Mouse (Mus musculus) heart, embryonic 11.5 days (tissue): ENCODE measurements around the gene Gm49392. TPM values are rescaled to one million over a fixed set of nuclear protein-coding genes. Genes with fewer than 3 reads are reported as not detected.
A peak's percentile ranks its signal among the peaks of the same experiment; 100 is the strongest.
"Not testable (repeated sequence)": the region's sequence is repeated elsewhere in the genome, so short reads cannot be mapped to it uniquely, and the experiment has no call there.

ENCODE experiments used
- ATAC-seq: fragments of 200-750 bp; cut with Nextera tagmentation; replicated peaks from 2 replicates; pipeline ENCODE4 v1.8.0; 2017; ENCODE audit warnings: moderate library complexity; ENCODE audit not compliant: insufficient number of reproducible peaks, low FRiP score, low TSS enrichment
- H3K27ac ChIP-seq: fragments of 300-500 bp; sonication (generic); 2 replicates; pipeline ENCODE4 v1.5.1; 2014; ENCODE audit warnings: mild to moderate bottlenecking, low read depth, low read length
- H3K27me3 ChIP-seq: fragments of 300-500 bp; sonication (generic); 2 replicates; pipeline ENCODE4 v1.6.1; 2014; ENCODE audit warnings: mild to moderate bottlenecking, low read length, mixed read lengths; ENCODE audit not compliant: control insufficient read depth, insufficient read depth
- H3K36me3 ChIP-seq: fragments of 300-500 bp; sonication (generic); 2 replicates; pipeline ENCODE4 v1.6.1; 2014; ENCODE audit warnings: mild to moderate bottlenecking, low read length, moderate library complexity, mixed read lengths; ENCODE audit not compliant: control insufficient read depth, insufficient read depth
- H3K4me1 ChIP-seq: fragments of 300-500 bp; sonication (generic); 2 replicates; pipeline ENCODE4 v1.6.1; 2014; ENCODE audit warnings: low read length; ENCODE audit not compliant: control insufficient read depth, insufficient read depth
- H3K4me2 ChIP-seq: fragments of 300-500 bp; sonication (generic); 2 replicates; pipeline ENCODE4 v1.6.1; 2014; ENCODE audit warnings: mild to moderate bottlenecking, moderate library complexity
- H3K4me3 ChIP-seq: fragments of 300-500 bp; sonication (generic); 2 replicates; pipeline ENCODE4 v1.5.1; 2014; ENCODE audit warnings: low read depth, low read length
- H3K9ac ChIP-seq: fragments of 300-500 bp; sonication (generic); 2 replicates; pipeline ENCODE4 v1.6.1; 2014; ENCODE audit warnings: mild to moderate bottlenecking, low read depth, low read length, moderate library complexity
- H3K9me3 ChIP-seq: fragments of 300-500 bp; sonication (generic); replicated peaks from 2 replicates; pipeline ENCODE4 v1.6.1; 2016; ENCODE audit warnings: low read length; ENCODE audit not compliant: control insufficient read depth
- WGBS: fragments of 180-500 bp; shearing (Covaris S2); extraction: QIAGEN DNeasy Blood & Tissue Kit; methylation state at CpG from one replicate; pipeline ENCODE4 v1.1.7; 2014; ENCODE audit not compliant: insufficient replicate concordance; 5-methylcytosine and 5-hydroxymethylcytosine counted together
- polyA plus RNA-seq: library from polyadenylated mRNA; unstranded; fragments of >200 nt; fragmentation: Nextera tagmentation; extraction: Ambion mirVana; gene quantifications from 2 replicates; pipeline ENCODE4 v1.2.1, GENCODE M21; 2014

Gm49392 gene
- 0.48 and 0.49 TPM in 2 replicates for polyA plus RNA-seq

DNA sequence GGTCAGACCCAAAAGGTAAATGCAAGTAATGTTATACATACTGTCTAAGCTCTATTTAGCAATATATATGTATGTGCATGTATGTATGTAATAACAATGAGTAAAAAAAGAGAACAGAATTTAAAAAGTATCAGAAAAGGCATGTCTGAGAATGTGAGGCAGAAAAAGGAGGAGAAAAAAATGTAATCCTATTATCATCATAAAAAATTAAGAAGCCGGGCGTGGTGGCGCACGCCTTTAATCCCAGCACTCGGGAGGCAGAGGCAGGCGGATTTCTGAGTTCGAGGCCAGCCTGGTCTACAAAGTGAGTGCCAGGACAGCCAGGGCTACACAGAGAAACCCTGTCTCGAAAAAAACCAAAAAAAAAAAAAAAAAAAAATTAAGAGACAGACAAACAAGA lies at the start of gene Gm49392:
TSS of gene Gm49392 (minus strand) at position 101 of the 400 bp plus-strand sequence.
- not testable (repeated sequence) for H3K27me3 ChIP-seq, H3K9me3 ChIP-seq, H3K9ac ChIP-seq, ATAC-seq, H3K36me3 ChIP-seq, H3K4me3 ChIP-seq, H3K4me1 ChIP-seq, H3K4me2 ChIP-seq
- WGBS = 97% methylated on average over 4 of the region's 8 CpGs
- peak within 1 kb of the TSS; percentile 29 for H3K27ac ChIP-seq

DNA sequence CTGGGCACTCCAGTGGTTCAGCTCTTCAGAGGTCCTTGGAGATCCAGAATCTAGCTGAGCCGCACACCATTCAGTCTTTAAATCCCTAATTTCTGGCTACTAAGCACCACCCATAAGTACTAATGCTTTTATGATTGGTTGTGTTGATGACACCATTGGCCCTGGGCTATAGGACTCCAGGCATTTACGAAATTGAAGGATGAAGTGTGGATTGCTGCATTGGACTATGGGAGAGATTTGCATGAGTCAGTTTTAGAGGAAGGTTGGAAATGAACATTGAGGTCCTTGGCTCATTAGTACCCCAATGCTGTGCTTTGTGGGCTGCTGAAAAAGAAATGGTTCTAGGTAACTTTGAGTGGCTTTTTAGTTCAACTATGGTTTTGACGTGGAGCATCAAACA lies 45.2 kb upstream of the Gm49392 start, which contains the start of gene Tpbpa:
TSS of gene Tpbpa (minus strand) at position 101 of the 400 bp plus-strand sequence.
- H3K9ac ChIP-seq, ATAC-seq, H3K4me3 ChIP-seq, H3K9me3 ChIP-seq, H3K4me2 ChIP-seq, H3K4me1 ChIP-seq, H3K36me3 ChIP-seq, H3K27me3 ChIP-seq, H3K27ac ChIP-seq: not testable (repeated sequence)
- 74% methylated on average over 3 of the region's 3 CpGs for WGBS

DNA sequence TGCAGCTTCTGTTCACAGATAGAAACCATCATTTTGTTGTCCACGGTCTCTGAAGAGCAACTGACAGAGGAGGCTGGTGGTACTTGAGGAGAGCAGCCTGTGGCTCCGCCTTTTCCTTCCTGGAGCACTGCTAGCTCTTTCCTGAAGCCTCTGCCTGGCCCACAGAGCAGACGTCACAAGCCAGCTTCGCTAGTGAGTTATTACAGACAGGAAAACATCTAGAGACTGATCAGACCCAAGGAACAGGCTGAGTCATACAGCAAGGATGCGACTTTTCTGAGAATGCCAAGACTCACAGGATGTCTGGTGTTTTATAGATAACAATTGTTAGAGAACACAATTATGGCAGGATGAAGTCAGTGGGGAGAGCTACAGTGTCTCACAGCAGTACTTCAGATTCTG lies 39.8 kb upstream of the Gm49392 start, which contains the start of the genes Gm49391 and Ctla2a:
TSS of gene Gm49391 (minus strand) at position 72 of the 402 bp plus-strand sequence.
TSS of gene Ctla2a (minus strand) at position 126 of the 402 bp plus-strand sequence.
- Histone ChIP-seq H3K9me3 (0 out of 2 replicates have a peak, but pooled peaks cover 3% of the 10 kb centered on the region), H3K27ac (peak within 1 kb of the TSS; percentile 5; the same call in 1 of the 2 replicates), H3K27me3 (no peaks in the 10 kb centered on the region), H3K4me1 (no peaks in the 10 kb centered on the region), H3K36me3 (no peaks in the 10 kb centered on the region), H3K9ac (no peak within 1 kb of the TSS), H3K4me2 (no peak within 1 kb of the TSS), H3K4me3 (no peak within 1 kb of the TSS)
- ATAC-seq = peak; percentile 83
- WGBS = 40% methylated on average over 5 of the region's 5 CpGs

DNA sequence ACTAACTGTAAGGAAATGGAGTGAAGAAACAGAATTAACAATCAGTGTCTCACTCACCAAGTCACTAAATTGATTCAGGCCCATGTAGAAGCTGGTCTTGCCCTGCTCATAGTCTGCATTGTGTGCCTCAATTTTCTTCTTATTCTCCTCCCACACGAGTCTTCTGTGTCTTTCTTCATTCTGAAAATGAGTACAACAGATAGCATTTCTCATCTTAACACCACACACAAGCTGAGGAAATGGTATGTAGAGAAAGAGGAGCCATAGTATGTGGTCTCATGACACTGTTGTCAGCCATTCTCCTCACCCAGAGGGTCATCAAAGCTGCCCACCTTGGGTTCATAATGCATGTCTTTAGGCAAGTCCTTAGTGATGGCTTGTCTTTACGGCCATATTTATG lies 38.8 kb upstream of the Gm49392 start, which contains the start of gene Gm49393:
TSS of gene Gm49393 (minus strand) at position 101 of the 400 bp plus-strand sequence.
- H3K9me3 ChIP-seq, ATAC-seq, H3K27ac ChIP-seq, H3K36me3 ChIP-seq, H3K4me3 ChIP-seq, H3K9ac ChIP-seq, H3K4me1 ChIP-seq, H3K4me2 ChIP-seq, H3K27me3 ChIP-seq: not testable (repeated sequence)
- 67% methylated on average over 2 of the region's 2 CpGs for WGBS

DNA sequence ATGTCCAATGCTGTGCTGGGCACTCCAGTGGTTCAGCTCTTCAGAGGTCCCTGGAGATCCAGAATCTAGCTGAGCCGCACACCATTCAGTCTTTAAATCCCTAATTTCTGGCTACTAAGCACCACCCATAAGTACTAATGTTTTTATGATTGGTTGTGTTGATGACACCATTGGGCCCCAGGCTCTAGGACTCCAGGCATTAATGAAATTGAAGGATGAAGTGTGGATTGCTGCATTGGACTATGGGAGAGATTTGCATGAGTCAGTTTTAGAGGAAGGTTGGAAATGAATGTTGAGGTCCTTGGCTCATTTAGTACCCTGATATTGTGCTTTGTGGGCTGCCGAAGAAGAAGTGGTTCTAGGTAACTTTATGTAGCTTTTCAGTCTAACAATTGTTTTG lies 8.1 kb upstream of the Gm49392 start, which contains the start of gene Tpbpb:
TSS of gene Tpbpb (minus strand) at position 101 of the 400 bp plus-strand sequence.
- H3K27me3 ChIP-seq, H3K4me2 ChIP-seq, H3K36me3 ChIP-seq, H3K27ac ChIP-seq, H3K4me1 ChIP-seq, ATAC-seq, H3K9ac ChIP-seq, H3K4me3 ChIP-seq, H3K9me3 ChIP-seq: not testable (repeated sequence)
- 77% methylated on average over 2 of the region's 2 CpGs for WGBS

DNA sequence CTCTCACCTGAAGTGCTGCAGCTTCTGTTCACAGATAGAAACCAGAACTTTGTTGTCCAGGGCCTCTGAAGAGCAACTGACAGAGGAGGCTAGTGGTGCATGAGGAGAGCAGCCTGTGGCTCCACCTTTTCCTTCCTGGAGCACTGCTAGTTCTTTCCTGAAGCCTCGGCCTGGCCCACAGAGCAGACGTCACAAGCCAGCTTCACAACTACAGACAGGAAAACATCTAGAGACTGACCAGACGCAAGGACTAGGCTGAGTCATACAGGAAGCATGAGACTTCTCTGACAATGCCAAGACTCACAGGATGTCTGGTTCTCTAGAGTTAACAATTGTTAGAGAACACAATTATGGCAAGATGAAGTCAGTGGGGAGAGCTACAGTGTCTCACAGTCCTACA lies 634 bp upstream of the Gm49392 start, which contains the start of gene Ctla2b:
TSS of gene Ctla2b (minus strand) at position 120 of the 400 bp plus-strand sequence.
- WGBS = 41% methylated on average over 3 of the region's 3 CpGs
- H3K27ac ChIP-seq = peak within 1 kb of the TSS; percentile 29

DNA sequence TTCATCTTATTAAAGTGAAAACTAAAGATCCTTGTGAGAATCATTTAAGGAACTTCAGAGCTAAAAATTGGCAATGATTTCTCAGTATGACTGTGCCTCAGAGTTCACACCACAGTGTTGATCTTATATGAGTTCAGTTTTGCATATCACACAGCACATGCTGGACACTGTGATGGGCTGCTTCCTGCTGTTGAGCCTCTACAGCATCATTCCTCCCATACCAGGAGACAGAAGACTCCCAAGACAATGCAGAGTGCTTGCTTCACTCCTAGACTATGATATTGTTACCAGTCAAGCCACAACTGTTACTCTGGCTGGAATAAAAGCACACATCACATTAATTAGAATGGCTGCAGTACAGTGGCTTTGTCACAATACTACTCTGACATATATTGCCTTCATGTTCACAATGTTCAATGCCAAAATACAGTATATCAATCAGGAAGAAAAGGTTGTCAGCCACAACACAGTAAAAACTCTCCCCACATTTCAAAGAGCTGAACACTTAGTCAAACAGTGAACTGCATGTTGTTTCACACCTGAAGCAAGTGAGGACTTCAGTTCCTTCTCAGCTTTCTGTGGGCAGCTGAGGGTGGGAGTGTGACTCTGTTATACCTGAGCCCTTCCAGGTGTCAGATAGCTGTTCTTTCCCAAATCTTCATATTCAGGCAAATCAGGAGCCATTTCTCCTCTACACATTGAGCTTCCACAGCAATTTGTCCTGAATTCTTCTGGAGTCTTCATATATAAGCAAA lies 1.1 kb downstream of the Gm49392 start:
- no peak overlapping the region for H3K27ac ChIP-seq
- no peaks in the 10 kb centered on the region for H3K4me1 ChIP-seq
- ATAC-seq = no peak

More for the DNA sequence above, 634 bp upstream of the Gm49392 start, which contains the start of gene Ctla2b:
- Histone ChIP-seq H3K4me3 (no peak within 1 kb of the TSS), H3K36me3 (no peaks in the 10 kb centered on the region), H3K27me3 (no peaks in the 10 kb centered on the region), H3K9ac (no peak within 1 kb of the TSS), H3K4me1 (no peaks in the 10 kb centered on the region), H3K4me2 (no peak within 1 kb of the TSS), H3K9me3 (no peaks in the 10 kb centered on the region; the same call in 1 of the 2 replicates)
- peak; percentile 83 for ATAC-seq

DNA sequence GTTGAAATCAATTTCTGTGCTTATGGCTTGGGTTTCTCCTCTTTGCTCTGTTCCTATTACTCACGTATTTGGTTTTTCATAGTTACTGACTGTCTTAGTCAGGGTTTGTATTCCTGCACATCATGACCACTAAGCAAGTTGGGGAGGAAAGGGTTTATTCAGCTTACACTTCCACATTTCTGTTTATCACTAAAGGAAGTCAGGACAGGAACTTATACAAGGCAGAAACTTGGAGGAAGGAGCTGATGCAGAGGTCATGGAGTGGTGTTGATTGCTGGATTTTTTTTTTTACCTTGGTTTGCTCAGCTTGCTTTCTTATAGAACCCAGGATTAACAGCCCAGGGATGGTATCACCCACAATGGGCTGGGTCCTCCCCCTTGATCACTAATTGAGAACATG lies 4.4 kb downstream of the Gm49392 start:
- Histone ChIP-seq H3K9me3 (no peaks in the 10 kb centered on the region; the same call in 1 of the 2 replicates), H3K27me3 (no peaks in the 10 kb centered on the region), H3K4me3 (no peak overlapping the region), H3K9ac (no peak overlapping the region), H3K4me2 (no peak overlapping the region), H3K27ac (no peak overlapping the region), H3K4me1 (no peaks in the 10 kb centered on the region), H3K36me3 (no peaks in the 10 kb centered on the region)
- ATAC-seq = no peak
- 62% methylated on average over 1 of the region's 1 CpGs for WGBS

More for the DNA sequence above, 1.1 kb downstream of the Gm49392 start:
- H3K4me2 ChIP-seq = no peak overlapping the region
- H3K9ac ChIP-seq = no peak overlapping the region
- H3K36me3 ChIP-seq = no peaks in the 10 kb centered on the region
- H3K9me3 ChIP-seq = no peaks in the 10 kb centered on the region; the same call in 1 of the 2 replicates
- no peaks in the 10 kb centered on the region for H3K27me3 ChIP-seq
- H3K4me3 ChIP-seq = no peak overlapping the region
